Mouse (Mus musculus) neural tube, embryonic 10.5 days (tissue): ENCODE measurements around the gene Pgm3.

Source experiments
- DNase-seq: peaks from one replicate; pipeline ENCODE4 v3.0.0-alpha.2; 2017; ENCODE audit warnings: low spot score; ENCODE audit errors: extremely low spot score

The Pgm3 gene

GRCm38 (mm10) chr9:86570261-86570890 lies 1.3 kb downstream of the Pgm3 start:
- no peak for DNase-seq

DNA sequence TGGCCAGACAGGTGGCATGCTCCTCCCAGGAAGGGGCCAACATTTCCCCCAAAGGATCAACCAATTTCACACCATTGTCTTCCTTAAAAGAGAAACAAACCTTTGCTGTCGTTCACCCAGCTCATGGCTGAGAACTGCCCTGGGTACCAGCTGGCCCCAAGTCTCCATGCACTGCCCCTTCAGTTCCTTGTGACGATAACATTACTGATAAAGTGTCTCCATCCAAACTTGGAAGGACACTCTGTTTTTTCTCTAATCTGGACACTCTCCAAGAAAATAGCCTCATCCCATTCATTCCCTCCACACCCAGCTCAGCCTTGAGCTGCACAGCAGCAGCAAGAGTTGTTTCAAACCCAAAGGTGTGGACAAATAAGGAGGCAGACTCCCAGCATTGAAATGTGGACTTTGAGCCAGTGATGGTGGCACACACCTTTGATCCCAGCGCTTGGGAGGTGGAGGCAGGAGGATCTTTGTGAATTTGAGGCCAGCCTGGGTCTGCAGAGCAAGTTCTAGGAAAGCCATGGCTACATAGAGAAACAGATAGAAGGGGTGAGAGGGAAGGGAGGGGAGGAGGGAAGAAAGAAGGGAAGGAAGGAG lies 2.2 kb downstream of the Pgm3 start:
- DNase-seq: no peak

GRCm38 (mm10) chr9:86560543-86560942 lies 11.1 kb downstream of the Pgm3 start:
- DNase-seq: no peak

- DNase-seq: no peak
Observed at GRCm38 (mm10) chr9:86554641-86555040, 17.0 kb downstream of the Pgm3 start.

DNA sequence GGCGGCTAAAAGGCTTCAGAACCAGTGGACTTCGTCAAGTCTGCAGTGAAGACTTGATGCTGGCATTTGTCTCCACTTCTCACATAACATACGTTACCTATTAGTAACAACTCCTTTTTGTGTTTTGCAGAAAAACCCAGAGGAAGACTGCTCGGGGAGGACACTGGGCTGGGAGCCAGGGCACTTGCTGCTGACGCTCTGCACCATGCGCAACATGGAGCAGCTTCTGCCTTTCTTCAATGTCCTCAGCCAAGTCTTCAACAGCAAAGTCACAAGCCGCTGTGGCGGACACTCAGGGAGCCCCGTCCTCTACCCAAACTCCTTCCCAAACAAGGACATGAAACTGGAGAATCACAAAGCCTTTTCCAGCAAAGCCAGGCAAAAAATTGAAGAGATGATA lies 17.8 kb downstream of the Pgm3 start:
- DNase-seq: no peak

GRCm38 (mm10) chr9:86550717-86551116 lies 20.9 kb downstream of the Pgm3 start:
- DNase-seq: no peak

DNA sequence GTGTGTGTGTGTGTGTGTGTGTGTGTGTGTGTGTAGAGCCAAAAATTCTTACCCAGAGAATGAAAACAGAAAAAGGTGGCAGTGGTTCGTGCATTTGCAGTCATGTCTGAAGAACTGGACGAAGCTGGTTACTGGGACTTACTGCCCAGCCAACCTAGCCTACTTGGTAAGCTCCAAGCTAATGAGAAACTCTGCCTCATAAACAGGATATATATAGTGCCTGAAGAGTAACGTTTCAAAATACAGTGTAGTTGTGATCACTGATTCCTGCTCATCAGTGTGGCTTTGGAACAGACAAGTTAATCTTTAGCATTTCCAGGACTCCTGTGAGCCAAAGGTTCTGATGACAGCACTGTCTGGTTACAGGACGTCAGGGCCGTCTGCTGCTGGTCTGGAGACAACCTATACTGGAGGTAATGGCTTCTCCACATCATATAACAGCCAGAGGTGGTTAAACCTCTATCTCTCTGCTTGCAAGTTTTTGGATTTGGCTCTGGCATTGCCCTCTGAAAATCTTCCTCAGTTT lies 21.9 kb downstream of the Pgm3 start:
- DNase-seq: no peak

- no peak for DNase-seq
Observed at GRCm38 (mm10) chr9:86544559-86544958, 27.1 kb downstream of the Pgm3 start.

DNA sequence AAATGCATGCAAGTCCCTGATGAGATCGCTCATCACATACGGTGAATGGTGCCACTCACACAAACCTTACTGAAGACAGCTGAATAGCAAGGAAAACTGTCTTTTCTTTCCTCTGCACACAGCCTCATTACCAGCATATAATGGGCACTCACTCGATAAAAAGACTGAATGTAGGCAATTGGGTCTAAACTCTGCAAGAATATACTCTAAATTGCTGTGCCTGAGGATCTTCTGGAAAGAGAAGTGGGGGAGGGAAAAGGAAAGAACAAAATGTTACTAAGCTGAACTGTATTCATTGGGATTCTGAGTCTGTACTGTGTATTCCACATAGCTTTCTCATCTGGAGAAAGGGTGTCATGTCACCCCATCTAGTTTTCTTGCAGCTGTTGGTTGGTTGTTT lies 28.2 kb downstream of the Pgm3 start:
- no peak for DNase-seq

- DNase-seq: no peak
Observed at GRCm38 (mm10) chr9:86534071-86534470, 37.6 kb downstream of the Pgm3 start.

DNA sequence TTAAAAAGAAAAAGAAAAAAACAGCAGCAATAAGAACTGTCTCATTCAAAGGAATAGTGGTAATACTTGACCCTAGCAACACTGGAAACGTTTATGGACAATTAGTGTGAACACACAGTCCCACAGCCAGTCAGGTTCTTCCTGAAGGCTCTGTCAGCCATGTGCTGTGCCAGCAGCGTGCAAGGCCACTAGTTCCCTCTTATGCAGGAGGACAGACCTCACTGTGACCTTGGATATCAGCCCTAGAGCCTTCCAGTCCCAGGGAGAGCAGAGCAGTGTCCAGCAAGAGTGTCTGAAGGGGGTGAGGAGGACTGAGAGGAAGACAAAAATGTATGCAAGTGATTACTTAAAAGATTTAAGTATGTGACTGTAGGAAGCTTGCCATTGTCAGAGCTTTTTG lies 46.0 kb downstream of the Pgm3 start:
- DNase-seq: no peak

DNA sequence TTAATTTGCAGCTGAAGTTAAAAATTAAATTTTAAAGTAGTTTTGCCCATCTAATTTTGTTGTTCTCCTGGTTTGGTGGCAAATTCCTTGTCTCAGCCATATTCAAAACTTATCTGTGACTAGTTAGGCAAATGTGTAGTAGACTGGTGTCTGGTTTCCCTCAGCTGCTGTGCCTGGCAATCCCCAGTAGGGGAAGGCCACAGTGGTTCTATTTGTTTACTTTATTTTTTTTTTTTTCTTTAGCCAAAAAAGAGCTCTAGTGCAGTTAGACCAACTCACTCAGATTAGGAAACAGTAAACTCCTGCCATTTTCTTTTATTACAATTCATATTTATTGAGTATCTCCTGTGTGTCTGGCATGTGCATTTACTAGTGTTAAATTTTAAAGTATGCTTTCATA lies 49.3 kb downstream of the Pgm3 start:
- no peak for DNase-seq

DNA sequence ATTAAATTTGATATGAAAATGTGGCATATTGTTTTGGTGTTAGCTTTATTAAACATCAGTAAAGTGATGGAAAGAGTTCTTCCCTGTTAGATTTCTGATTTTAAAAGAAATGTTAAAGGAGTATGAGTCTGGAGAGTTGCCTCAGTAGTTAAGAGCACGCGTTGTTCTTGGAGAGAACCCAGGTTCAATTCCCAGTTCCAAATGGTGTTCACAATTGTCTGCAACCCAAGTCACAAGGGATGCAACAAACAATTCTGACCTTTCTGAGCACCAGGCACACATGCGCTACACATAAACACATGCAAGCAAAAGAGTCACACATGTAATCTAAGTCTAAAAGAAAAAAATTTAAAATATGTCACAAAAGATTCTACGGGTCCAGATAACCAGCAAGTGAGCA lies 56.8 kb downstream of the Pgm3 start:
- DNase-seq: no peak

DNA sequence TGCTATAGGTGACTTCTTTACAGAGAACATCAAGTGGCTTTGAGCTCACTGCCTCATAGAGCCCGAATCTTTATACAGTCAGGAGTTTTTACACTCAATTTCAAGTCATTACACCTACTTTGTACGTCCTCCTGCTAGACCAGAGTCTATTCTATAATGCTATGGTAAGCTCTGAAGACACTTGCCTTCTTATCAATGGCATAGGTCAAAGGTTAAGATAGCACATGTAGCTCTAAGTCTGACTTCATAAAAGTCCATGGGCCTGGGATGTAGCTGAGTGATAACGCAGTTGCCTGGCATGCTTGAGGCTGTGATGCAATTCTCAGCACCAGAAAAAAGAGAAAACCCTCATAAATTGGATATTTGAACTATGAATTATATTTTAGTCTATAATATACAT lies 57.3 kb downstream of the Pgm3 start:
- DNase-seq: no peak

- no peak for DNase-seq
Observed at GRCm38 (mm10) chr9:86513733-86514132, 57.9 kb downstream of the Pgm3 start.

DNA sequence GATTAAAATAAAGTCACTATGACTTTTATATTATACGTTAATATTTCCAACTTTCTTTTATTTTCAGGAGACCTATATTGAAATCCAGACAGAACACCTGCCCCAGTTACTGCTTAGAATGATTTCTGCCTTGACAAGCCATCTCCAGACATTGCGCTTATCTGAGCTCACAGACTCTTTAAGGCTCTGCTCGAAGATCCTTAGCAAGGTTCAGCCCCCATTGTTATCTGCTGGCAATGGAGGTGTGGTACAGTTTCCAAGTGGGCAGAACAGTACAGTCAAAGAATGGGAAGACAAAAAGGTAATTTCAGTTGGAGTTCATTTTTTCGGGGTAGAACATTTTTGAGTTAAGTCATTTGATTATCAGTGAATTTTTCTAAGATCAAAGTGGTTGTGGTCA lies 64.2 kb downstream of the Pgm3 start:
- no peak for DNase-seq
